Mouse (Mus musculus): ENCODE measurements around the gene Sbf1. TPM values are rescaled to one million over a fixed set of nuclear protein-coding genes. Genes with fewer than 3 reads are reported as not detected.

Sbf1 gene
- polyA plus RNA-seq, 1 experiment from 2014 or later: 45.1 TPM

DNA sequence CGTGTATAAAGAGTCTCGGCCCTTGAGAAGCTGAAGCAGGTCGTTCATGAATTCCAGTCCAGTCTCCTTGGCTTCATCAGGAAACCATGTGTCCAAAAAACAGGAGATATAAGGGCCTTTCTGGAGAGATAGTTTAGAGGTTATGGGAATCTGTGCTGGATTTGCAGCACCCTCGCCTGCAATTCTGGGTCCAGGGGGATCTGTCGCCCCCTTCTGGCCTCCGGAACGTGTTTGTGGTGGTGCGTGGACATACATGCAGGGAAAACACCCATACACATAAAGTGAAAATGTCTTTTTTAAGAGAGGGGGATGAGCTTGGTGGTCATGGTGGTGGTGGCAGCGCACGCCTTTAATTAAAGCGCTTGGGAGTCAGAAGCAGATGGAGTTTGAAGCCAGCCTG is 1.0 kb upstream of the Sbf1 start:
- H3K27me3 ChIP-seq (ENCODE audit: control insufficient read depth, insufficient read depth, low read length): no peaks in the 10 kb centered on the region
- H3K9ac ChIP-seq (ENCODE audit: low read length): no peak overlapping the region
- no peak overlapping the region for H3K27ac ChIP-seq (replicated peaks in 1 of 2; ENCODE audit: control insufficient read depth in 1 of 2, insufficient read depth in 1 of 2, low read depth in 2 of 2, low read length in 2 of 2)
- no peak overlapping the region for H3K4me3 ChIP-seq (ENCODE audit: control insufficient read depth in 1 of 2, insufficient read depth in 1 of 2, low read depth in 1 of 2, low read length in 2 of 2)
- WGBS: 64% methylated on average over 11 of the region's 11 CpGs
- no peaks in the 10 kb centered on the region for H3K9me3 ChIP-seq (ENCODE audit: control insufficient read depth, low read length)
- ATAC-seq (ENCODE audit: insufficient number of reproducible peaks, insufficient read depth, low FRiP score, low read depth): no peak
- H3K36me3 ChIP-seq (ENCODE audit: control insufficient read depth, insufficient read depth, low read length): no peaks in the 10 kb centered on the region
- peak overlapping the region; percentile 70; the same call in 1 of the 2 replicates for H3K4me2 ChIP-seq (ENCODE audit: low read length)
- peaks cover 10 to 13% of the 10 kb centered on the region in 2 experiments for H3K4me1 ChIP-seq (ENCODE audit: control insufficient read depth in 2 of 2, insufficient read depth in 2 of 2, low read length in 2 of 2)

DNA sequence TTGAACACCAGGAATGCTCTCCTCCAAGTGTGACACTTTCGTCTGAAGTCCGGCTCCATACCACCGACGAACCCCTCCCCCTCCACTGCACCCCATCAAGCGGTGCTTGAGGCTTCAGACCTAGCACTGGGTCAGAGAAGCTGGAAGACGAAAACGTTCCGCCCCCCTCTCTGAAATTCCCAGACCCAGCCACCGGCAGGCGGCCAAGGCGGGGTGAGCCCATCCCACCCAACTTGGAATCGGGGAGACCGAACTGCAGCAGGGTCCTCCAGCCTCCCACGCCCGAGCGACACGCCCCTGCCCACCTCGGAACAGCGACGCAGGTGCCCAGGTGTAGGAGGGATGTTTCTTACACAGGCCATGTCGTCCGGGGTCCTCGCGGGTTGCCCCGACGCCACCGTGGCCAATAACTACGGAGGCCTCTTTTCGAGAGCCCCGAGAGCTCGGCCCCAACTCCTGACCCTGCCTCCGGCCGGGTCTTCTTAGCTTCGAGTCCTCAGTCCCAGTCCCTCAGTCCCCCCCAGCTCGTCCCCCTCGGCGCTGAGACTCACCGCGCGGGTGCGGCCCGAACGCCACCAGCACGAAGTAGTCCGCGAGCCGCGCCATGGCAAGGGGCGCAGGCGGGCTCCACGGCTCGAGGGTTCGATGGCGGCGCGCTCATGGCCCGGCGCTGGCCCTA is 461 bp downstream of the Sbf1 start:
- H3K27me3 ChIP-seq (ENCODE audit: control insufficient read depth, insufficient read depth, low read length): no peaks in the 10 kb centered on the region
- H3K4me2 ChIP-seq (ENCODE audit: low read length): peak overlapping the region; percentile 87
- no peaks in the 10 kb centered on the region for H3K36me3 ChIP-seq (ENCODE audit: control insufficient read depth, insufficient read depth, low read length)
- H3K4me1 ChIP-seq (ENCODE audit: control insufficient read depth in 2 of 2, insufficient read depth in 2 of 2, low read length in 2 of 2): peaks cover 11 to 16% of the 10 kb centered on the region in 2 experiments
- WGBS: under 1% methylated on average over 58 of the region's 58 CpGs
- H3K27ac ChIP-seq (replicated peaks in 1 of 2; ENCODE audit: control insufficient read depth in 1 of 2, insufficient read depth in 1 of 2, low read depth in 2 of 2, low read length in 2 of 2): peak overlapping the region in 1 of 2 experiments; percentile 53; a peak in 2 of 4 replicates
- H3K9ac ChIP-seq (ENCODE audit: low read length): peak overlapping the region; percentile 96
- H3K9me3 ChIP-seq (ENCODE audit: control insufficient read depth, low read length): no peaks in the 10 kb centered on the region
- peak; percentile 31 for ATAC-seq (ENCODE audit: insufficient number of reproducible peaks, insufficient read depth, low FRiP score, low read depth)
- peak overlapping the region; percentile 60 to 95 for H3K4me3 ChIP-seq (ENCODE audit: control insufficient read depth in 1 of 2, insufficient read depth in 1 of 2, low read depth in 1 of 2, low read length in 2 of 2)

DNA sequence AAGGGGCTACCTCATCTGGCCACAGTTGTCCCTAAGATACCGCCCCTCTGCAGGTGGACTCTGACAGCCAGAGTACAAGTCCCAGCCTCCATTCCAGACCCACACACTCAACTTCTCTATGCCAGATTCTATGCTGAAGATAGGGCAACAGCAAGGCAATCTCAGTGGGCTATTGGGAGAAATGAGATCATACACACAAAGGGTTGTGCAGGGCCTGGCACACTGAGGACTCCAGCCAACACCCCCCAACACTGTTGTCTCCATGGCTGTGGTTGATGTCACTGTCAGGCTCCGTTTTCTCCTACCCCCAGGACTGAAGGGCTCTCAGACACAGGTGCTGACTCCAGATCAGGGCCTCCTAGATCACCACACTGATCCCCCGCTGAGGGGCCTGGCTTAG is 1.0 kb downstream of the Sbf1 start:
- peak overlapping the region; percentile 60 to 95 for H3K4me3 ChIP-seq (ENCODE audit: control insufficient read depth in 1 of 2, insufficient read depth in 1 of 2, low read depth in 1 of 2, low read length in 2 of 2)
- H3K4me1 ChIP-seq (ENCODE audit: control insufficient read depth in 2 of 2, insufficient read depth in 2 of 2, low read length in 2 of 2): peaks cover 11 to 16% of the 10 kb centered on the region in 2 experiments
- peak overlapping the region; percentile 87 for H3K4me2 ChIP-seq (ENCODE audit: low read length)
- H3K27me3 ChIP-seq (ENCODE audit: control insufficient read depth, insufficient read depth, low read length): no peaks in the 10 kb centered on the region
- no peaks in the 10 kb centered on the region for H3K9me3 ChIP-seq (ENCODE audit: control insufficient read depth, low read length)
- H3K9ac ChIP-seq (ENCODE audit: low read length): peak overlapping the region; percentile 96
- peak; percentile 0; the same call in 1 of the 2 replicates for ATAC-seq (ENCODE audit: insufficient number of reproducible peaks, insufficient read depth, low FRiP score, low read depth)
- H3K36me3 ChIP-seq (ENCODE audit: control insufficient read depth, insufficient read depth, low read length): no peaks in the 10 kb centered on the region
- 26% methylated on average over 3 of the region's 3 CpGs for WGBS
- H3K27ac ChIP-seq (replicated peaks in 1 of 2; ENCODE audit: control insufficient read depth in 1 of 2, insufficient read depth in 1 of 2, low read depth in 2 of 2, low read length in 2 of 2): 0 out of 4 replicates have a peak overlapping the region, but pooled peaks of 1 of the 2 experiments have one; percentile 53

GRCm38 (mm10) chr15:89313359-89313758 is 1.8 kb downstream of the Sbf1 start:
- no peaks in the 10 kb centered on the region for H3K27me3 ChIP-seq (ENCODE audit: control insufficient read depth, insufficient read depth, low read length)
- no peak for ATAC-seq (ENCODE audit: insufficient number of reproducible peaks, insufficient read depth, low FRiP score, low read depth)
- 0 out of 2 replicates have a peak overlapping the region, but pooled peaks have one; percentile 87 for H3K4me2 ChIP-seq (ENCODE audit: low read length)
- H3K9ac ChIP-seq (ENCODE audit: low read length): peak overlapping the region; percentile 7; the same call in 1 of the 2 replicates
- no peak overlapping the region for H3K4me3 ChIP-seq (ENCODE audit: control insufficient read depth in 1 of 2, insufficient read depth in 1 of 2, low read depth in 1 of 2, low read length in 2 of 2)
- H3K9me3 ChIP-seq (ENCODE audit: control insufficient read depth, low read length): no peaks in the 10 kb centered on the region
- no peaks in the 10 kb centered on the region for H3K36me3 ChIP-seq (ENCODE audit: control insufficient read depth, insufficient read depth, low read length)
- peaks cover 14 to 22% of the 10 kb centered on the region in 2 experiments for H3K4me1 ChIP-seq (ENCODE audit: control insufficient read depth in 2 of 2, insufficient read depth in 2 of 2, low read length in 2 of 2)
- WGBS: 72% methylated on average over 4 of the region's 4 CpGs
- H3K27ac ChIP-seq (replicated peaks in 1 of 2; ENCODE audit: control insufficient read depth in 1 of 2, insufficient read depth in 1 of 2, low read depth in 2 of 2, low read length in 2 of 2): no peak overlapping the region

DNA sequence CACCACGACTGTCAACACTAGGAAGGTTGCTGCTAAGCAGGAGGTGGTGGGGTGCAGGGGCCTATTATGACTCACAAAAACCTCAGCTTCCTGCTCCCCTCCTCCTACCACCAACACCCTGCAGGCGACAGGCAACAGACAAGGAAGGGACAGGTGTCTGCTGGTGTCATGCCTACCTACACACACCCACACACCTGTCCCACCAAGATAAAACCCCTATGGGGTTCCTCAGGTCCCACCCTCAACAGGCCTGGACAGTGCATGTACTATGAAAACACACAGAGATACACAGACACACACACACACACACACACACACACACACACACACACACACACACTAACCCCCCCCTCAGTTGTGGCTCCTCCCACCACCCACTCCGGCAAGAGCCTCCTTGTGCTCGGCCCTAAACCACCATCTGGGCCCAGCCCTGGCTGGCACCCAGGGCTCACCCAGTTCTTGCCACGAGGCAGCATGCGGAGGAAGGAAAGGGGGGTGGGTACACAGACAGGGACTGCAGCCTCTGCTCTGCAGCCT is 5.1 kb downstream of the Sbf1 start:
- Histone ChIP-seq H3K4me1 (ENCODE audit: control insufficient read depth in 2 of 2, insufficient read depth in 2 of 2, low read length in 2 of 2) (peaks cover 14 to 26% of the 10 kb centered on the region in 2 experiments), H3K4me3 (ENCODE audit: control insufficient read depth in 1 of 2, insufficient read depth in 1 of 2, low read depth in 1 of 2, low read length in 2 of 2) (no peak overlapping the region)
- ATAC-seq (ENCODE audit: insufficient number of reproducible peaks, insufficient read depth, low FRiP score, low read depth): no peak

DNA sequence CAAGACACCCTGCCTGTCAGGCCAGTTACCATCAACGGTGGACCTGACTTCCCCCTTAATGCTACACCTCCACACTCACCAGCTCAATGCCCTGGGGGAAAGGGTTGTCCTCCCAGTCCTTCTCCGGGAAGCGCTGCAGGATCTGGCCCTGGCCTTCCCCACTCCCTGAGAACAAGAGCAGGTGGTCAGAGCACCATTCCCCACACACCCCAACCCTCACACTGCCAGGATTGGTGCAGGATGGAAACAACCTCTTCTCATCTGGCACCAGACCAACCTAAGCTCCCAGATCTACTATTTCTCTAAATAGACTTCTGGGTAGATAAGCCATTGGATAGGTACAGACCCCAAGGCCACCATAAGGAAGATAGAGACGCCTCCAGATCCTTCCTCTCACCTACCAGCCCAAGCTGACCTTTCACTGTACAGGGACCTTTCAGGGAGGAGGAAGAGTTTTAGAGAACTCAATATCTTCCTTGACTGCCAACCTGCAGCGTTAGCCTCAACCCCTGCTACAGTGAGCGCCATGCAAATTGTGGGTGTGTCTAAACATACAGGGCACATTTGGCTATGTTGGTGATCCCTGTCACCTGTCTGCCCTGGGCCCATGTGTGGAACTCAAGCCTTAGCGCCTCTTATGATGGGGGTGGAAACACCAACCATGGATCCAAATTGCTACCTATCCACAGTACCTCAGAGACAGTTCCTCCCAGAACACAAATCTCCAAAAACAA is 6.5 kb downstream of the Sbf1 start:
- peaks cover 44% of the 10 kb centered on the region for H3K36me3 ChIP-seq (ENCODE audit: control insufficient read depth, insufficient read depth, low read length)
- H3K4me2 ChIP-seq (ENCODE audit: low read length): no peak overlapping the region
- H3K4me1 ChIP-seq (ENCODE audit: control insufficient read depth in 2 of 2, insufficient read depth in 2 of 2, low read length in 2 of 2): peaks cover 8 to 16% of the 10 kb centered on the region in 2 experiments
- no peaks in the 10 kb centered on the region for H3K27me3 ChIP-seq (ENCODE audit: control insufficient read depth, insufficient read depth, low read length)
- no peak overlapping the region for H3K4me3 ChIP-seq (ENCODE audit: control insufficient read depth in 1 of 2, insufficient read depth in 1 of 2, low read depth in 1 of 2, low read length in 2 of 2)
- no peaks in the 10 kb centered on the region for H3K9me3 ChIP-seq (ENCODE audit: control insufficient read depth, low read length)
- no peak overlapping the region for H3K9ac ChIP-seq (ENCODE audit: low read length)
- WGBS: 80% methylated on average over 7 of the region's 7 CpGs
- ATAC-seq (ENCODE audit: insufficient number of reproducible peaks, insufficient read depth, low FRiP score, low read depth): no peak
- H3K27ac ChIP-seq (replicated peaks in 1 of 2; ENCODE audit: control insufficient read depth in 1 of 2, insufficient read depth in 1 of 2, low read depth in 2 of 2, low read length in 2 of 2): no peak overlapping the region

More for the DNA sequence above, 5.1 kb downstream of the Sbf1 start:
- no peak overlapping the region for H3K9ac ChIP-seq (ENCODE audit: low read length)
- no peak overlapping the region for H3K27ac ChIP-seq (replicated peaks in 1 of 2; ENCODE audit: control insufficient read depth in 1 of 2, insufficient read depth in 1 of 2, low read depth in 2 of 2, low read length in 2 of 2)
- no peaks in the 10 kb centered on the region for H3K9me3 ChIP-seq (ENCODE audit: control insufficient read depth, low read length)
- H3K4me2 ChIP-seq (ENCODE audit: low read length): no peak overlapping the region
- H3K27me3 ChIP-seq (ENCODE audit: control insufficient read depth, insufficient read depth, low read length): no peaks in the 10 kb centered on the region
- 69% methylated on average over 6 of the region's 6 CpGs for WGBS
- H3K36me3 ChIP-seq (ENCODE audit: control insufficient read depth, insufficient read depth, low read length): peaks cover 29% of the 10 kb centered on the region

DNA sequence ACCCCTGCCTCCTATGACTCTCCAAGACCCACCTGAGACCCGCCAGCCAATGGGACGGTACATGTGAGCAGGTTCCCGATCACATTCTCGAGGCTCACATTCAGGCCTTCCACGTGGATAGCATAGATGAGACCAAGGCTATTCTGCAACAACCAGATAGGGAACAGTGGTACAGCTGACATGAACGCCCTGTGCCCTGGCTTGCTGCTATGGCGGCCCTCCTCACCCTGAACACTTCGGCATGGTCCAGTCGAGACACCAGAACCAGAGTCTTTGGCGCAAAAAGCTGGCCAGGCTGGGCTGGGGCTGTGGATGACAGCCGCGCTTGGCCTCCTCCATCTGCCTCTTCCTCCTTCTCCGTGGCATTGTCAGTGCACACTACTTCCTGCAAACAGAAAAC is 7.7 kb downstream of the Sbf1 start:
- ATAC-seq (ENCODE audit: insufficient number of reproducible peaks, insufficient read depth, low FRiP score, low read depth): no peak
- Histone ChIP-seq H3K4me3 (ENCODE audit: control insufficient read depth in 1 of 2, insufficient read depth in 1 of 2, low read depth in 1 of 2, low read length in 2 of 2) (no peak overlapping the region), H3K27ac (replicated peaks in 1 of 2; ENCODE audit: control insufficient read depth in 1 of 2, insufficient read depth in 1 of 2, low read depth in 2 of 2, low read length in 2 of 2) (no peak overlapping the region), H3K27me3 (ENCODE audit: control insufficient read depth, insufficient read depth, low read length) (no peaks in the 10 kb centered on the region), H3K9ac (ENCODE audit: low read length) (no peak overlapping the region), H3K4me1 (ENCODE audit: control insufficient read depth in 2 of 2, insufficient read depth in 2 of 2, low read length in 2 of 2) (peaks cover 4 to 13% of the 10 kb centered on the region in 2 experiments; a peak in 3 of 4 replicates), H3K9me3 (ENCODE audit: control insufficient read depth, low read length) (no peaks in the 10 kb centered on the region), H3K4me2 (ENCODE audit: low read length) (no peak overlapping the region), H3K36me3 (ENCODE audit: control insufficient read depth, insufficient read depth, low read length) (peaks cover 55% of the 10 kb centered on the region)
- 87% methylated on average over 13 of the region's 13 CpGs for WGBS

Measured in heart, embryonic 14.5 days (tissue).